Mouse (Mus musculus): ENCODE results near the gene Lpin3. TPM values are rescaled to one million over a fixed set of nuclear protein-coding genes. Genes with fewer than 3 reads are reported as not detected.

The Lpin3 gene
- total and polyA plus RNA-seq, 3 experiments, result 1.1 TPM; not detected in 2

DNA sequence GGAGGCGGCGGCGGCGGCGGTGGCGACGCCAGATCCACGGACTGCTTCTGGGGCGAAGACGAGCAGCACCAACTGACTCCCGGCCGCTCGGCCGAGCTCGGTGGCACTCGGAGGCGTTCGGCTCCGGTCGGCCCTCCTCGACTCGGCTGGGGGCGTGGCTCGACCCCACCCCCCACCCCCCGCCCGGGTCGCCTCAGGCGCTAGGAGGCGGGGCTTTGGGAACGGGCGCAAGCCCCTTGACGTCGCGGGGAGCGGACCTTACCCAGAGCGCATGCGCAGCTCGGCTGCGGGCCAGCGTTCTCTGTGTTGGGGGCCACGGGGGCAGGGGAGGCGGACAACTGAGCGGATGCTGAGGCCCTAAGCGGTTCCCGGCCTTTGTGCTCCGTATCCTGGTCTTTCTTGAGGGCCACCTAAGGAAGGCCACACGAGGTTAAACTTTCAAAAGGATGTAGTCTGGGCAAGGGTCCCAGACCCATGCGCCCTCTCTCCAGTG is 7.5 kb upstream of the Lpin3 start, which contains the start of gene Zhx3:
Gene Zhx3 (minus strand): TSS at position 109 of the 493 bp plus-strand sequence.
- TF ChIP-seq IRF4 (IDR thresholded peaks at IDR 0.05; ENCODE audit: low read depth, low read length) (peak; percentile 10; the same call in 1 of the 2 replicates), TBP (conservative IDR thresholded peaks at IDR 0.05; ENCODE audit: low read depth, low read length) (no peak), TCF12 (IDR thresholded peaks at IDR 0.05; ENCODE audit: low read depth, low read length) (peak; percentile 54; the same call in 1 of the 2 replicates), NRF1 (IDR thresholded peaks at IDR 0.05; ENCODE audit: low read depth, low read length) (peak; percentile 98), CHD1 (IDR thresholded peaks at IDR 0.05; ENCODE audit: low read depth, low read length) (no peak), POLR2A (IDR thresholded peaks at IDR 0.05; ENCODE audit: low read depth, low read length) (peak; percentile 90), NELFE (IDR thresholded peaks at IDR 0.05; ENCODE audit: low read depth, low read length) (peak; percentile 85), MAFK (IDR thresholded peaks at IDR 0.05; ENCODE audit: insufficient replicate concordance, low read length) (no peak), CHD2 (IDR thresholded peaks at IDR 0.05; ENCODE audit: low read length) (0 out of 2 replicates have a peak, but pooled peaks have one; percentile 45), MAZ (IDR thresholded peaks at IDR 0.05; ENCODE audit: low read depth, low read length) (0 out of 2 replicates have a peak, but pooled peaks have one; percentile 33)
- Histone ChIP-seq H3K27ac (ENCODE audit: insufficient read depth, low read depth) (peak within 1 kb of the TSS; percentile 55), H3K27me3 (replicated peaks) (no peaks in the 10 kb centered on the region), H3K4me1 (ENCODE audit: control insufficient read depth in 1 of 2, insufficient read depth in 2 of 2) (peaks cover 2 to 9% of the 10 kb centered on the region in 2 experiments; a peak in 2 of 4 replicates), H3K9ac (ENCODE audit: insufficient read depth, low read depth) (peak within 1 kb of the TSS; percentile 92), H3K9me3 (replicated peaks; ENCODE audit: low read length) (peaks cover 5% of the 10 kb centered on the region), H3K4me2 (ENCODE audit: insufficient read depth, low read depth, poor library complexity, severe bottlenecking) (peak within 1 kb of the TSS; percentile 74), H3K79me2 (replicated peaks; ENCODE audit: control insufficient read depth, extremely low read depth, insufficient read depth, poor library complexity, severe bottlenecking) (peaks cover 2% of the 10 kb centered on the region; the same call in 1 of the 2 replicates), H3K36me3 (replicated peaks in 1 of 2; ENCODE audit: control insufficient read depth in 1 of 2, insufficient read depth in 1 of 2, low read length in 1 of 2) (no peaks in the 10 kb centered on the region), H3K4me3 (replicated peaks in 1 of 3; ENCODE audit: low read depth in 2 of 3, low read length in 2 of 3, poor library complexity in 1 of 3) (peak within 1 kb of the TSS; percentile 55 to 91 (median 74))
- dilution Hi-C loops (cut with MboI; ENCODE audit: extremely low pct_ligation_motif_present, extremely low pct_unique_long_range_greater_than_20kb, low sequenced_read_pairs), result no loop called here
- in situ Hi-C loops (cut with MboI; ENCODE audit: low pct_ligation_motif_present, low pct_unique_long_range_greater_than_20kb, low sequenced_read_pairs), result no loop called here
- DNase-seq (ENCODE audit: extremely low read depth), result peak; percentile 93

DNA sequence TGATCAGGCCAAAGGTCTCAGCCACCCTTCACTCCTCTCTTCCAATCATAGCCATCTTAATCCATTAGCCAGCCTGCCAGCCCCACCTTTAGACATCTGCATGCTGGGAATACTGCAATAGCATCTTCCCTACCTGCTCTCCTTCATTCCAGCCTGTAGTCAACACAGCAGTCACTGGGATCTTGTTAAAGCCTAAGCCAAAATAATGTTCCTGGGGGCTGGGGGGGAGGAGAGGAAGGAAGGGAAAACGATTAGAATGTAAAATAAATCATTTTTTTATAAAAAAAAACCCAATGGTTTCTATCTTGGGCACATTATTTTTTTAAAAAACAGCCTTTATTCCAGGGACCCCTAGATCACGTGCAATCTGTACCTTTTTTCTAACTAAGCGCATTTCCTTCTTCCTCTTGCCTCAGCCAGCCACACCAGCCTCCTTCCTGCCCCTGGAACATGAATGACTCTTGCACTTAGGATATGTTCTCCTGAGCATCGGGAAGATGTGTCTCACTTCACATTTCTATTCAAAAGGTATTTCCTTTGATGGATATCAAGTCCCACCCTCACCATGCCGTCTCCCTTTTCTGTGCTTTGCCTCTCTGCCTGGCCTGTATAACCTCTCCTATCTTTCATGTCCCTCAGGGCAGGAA is 6.1 kb upstream of the Lpin3 start:
- dilution Hi-C loops (cut with MboI; ENCODE audit: extremely low pct_ligation_motif_present, extremely low pct_unique_long_range_greater_than_20kb, low sequenced_read_pairs), result no loop called here
- Histone ChIP-seq H3K4me1 (ENCODE audit: control insufficient read depth in 1 of 2, insufficient read depth in 2 of 2) (peaks cover 2 to 9% of the 10 kb centered on the region in 2 experiments; a peak in 2 of 4 replicates), H3K4me3 (replicated peaks in 1 of 3; ENCODE audit: low read depth in 2 of 3, low read length in 2 of 3, poor library complexity in 1 of 3) (no peak overlapping the region), H3K27ac (ENCODE audit: insufficient read depth, low read depth) (no peak overlapping the region), H3K9me3 (replicated peaks; ENCODE audit: low read length) (peaks cover 5% of the 10 kb centered on the region), H3K9ac (ENCODE audit: insufficient read depth, low read depth) (no peak overlapping the region), H3K4me2 (ENCODE audit: insufficient read depth, low read depth, poor library complexity, severe bottlenecking) (no peak overlapping the region), H3K79me2 (replicated peaks; ENCODE audit: control insufficient read depth, extremely low read depth, insufficient read depth, poor library complexity, severe bottlenecking) (peaks cover 2% of the 10 kb centered on the region; the same call in 1 of the 2 replicates), H3K36me3 (replicated peaks in 1 of 2; ENCODE audit: control insufficient read depth in 1 of 2, insufficient read depth in 1 of 2, low read length in 1 of 2) (no peaks in the 10 kb centered on the region), H3K27me3 (replicated peaks) (no peaks in the 10 kb centered on the region)
- in situ Hi-C loops (cut with MboI; ENCODE audit: low pct_ligation_motif_present, low pct_unique_long_range_greater_than_20kb, low sequenced_read_pairs), result no loop called here
- TF ChIP-seq EP300 (IDR thresholded peaks at IDR 0.05; ENCODE audit: low read length), result no peak
- TF ChIP-seq ZKSCAN1 (IDR thresholded peaks at IDR 0.05; ENCODE audit: borderline replicate concordance, low read depth, low read length), result no peak
- no peak for TF ChIP-seq KAT2A (IDR thresholded peaks at IDR 0.05; ENCODE audit: insufficient replicate concordance, low read length)
- no peak for TF ChIP-seq JUND (conservative IDR thresholded peaks at IDR 0.05; ENCODE audit: low read depth, low read length)
- no peak for TF ChIP-seq CTCF (conservative IDR thresholded peaks at IDR 0.05 in 1 of 2, IDR thresholded peaks at IDR 0.05 in 1 of 2; ENCODE audit: low read depth in 2 of 2, low read length in 2 of 2)
- TF ChIP-seq USF1 (IDR thresholded peaks at IDR 0.05; ENCODE audit: low read depth, low read length), result no peak
- TF ChIP-seq ZNF384 (IDR thresholded peaks at IDR 0.05; ENCODE audit: low read depth, low read length), result no peak
- TF ChIP-seq IRF4 (IDR thresholded peaks at IDR 0.05; ENCODE audit: low read depth, low read length), result no peak
- TF ChIP-seq TCF12 (IDR thresholded peaks at IDR 0.05; ENCODE audit: low read depth, low read length), result no peak
- TF ChIP-seq ZC3H11A (IDR thresholded peaks at IDR 0.05; ENCODE audit: low read depth, low read length), result no peak
- TF ChIP-seq NELFE (IDR thresholded peaks at IDR 0.05; ENCODE audit: low read depth, low read length), result no peak
- TF ChIP-seq MAFK (IDR thresholded peaks at IDR 0.05; ENCODE audit: insufficient replicate concordance, low read length), result no peak
- no peak for TF ChIP-seq E2F4 (IDR thresholded peaks at IDR 0.05; ENCODE audit: insufficient replicate concordance, low read depth, low read length)
- TF ChIP-seq POLR2A (IDR thresholded peaks at IDR 0.05; ENCODE audit: low read depth, low read length), result no peak
- TF ChIP-seq NRF1 (IDR thresholded peaks at IDR 0.05; ENCODE audit: low read depth, low read length), result no peak
- no peak for TF ChIP-seq USF2 (conservative IDR thresholded peaks at IDR 0.05; ENCODE audit: low read depth, low read length)
- TF ChIP-seq MXI1 (IDR thresholded peaks at IDR 0.05; ENCODE audit: low read depth, low read length), result no peak
- no peak for TF ChIP-seq MAX (IDR thresholded peaks at IDR 0.05; ENCODE audit: low read length)
- no peak for DNase-seq (ENCODE audit: extremely low read depth)

Measured in CH12.LX (cell line).